Mouse (Mus musculus) forebrain, embryonic 15.5 days (tissue): Measurements from ENCODE around the gene Lef1. TPM values are rescaled to one million over a fixed set of nuclear protein-coding genes. Genes with fewer than 3 reads are reported as not detected.
A peak's percentile ranks its signal among the peaks of the same experiment; 100 is the strongest.

Source experiments
- ATAC-seq: fragments of 200-750 bp; cut with Nextera tagmentation; replicated peaks from 2 replicates; pipeline ENCODE4 v1.8.0; 2017; ENCODE audit warnings: mild to moderate bottlenecking, moderate TSS enrichment, moderate library complexity
- H3K27ac ChIP-seq: fragments of 300-500 bp; sonication (generic); replicated peaks from 2 replicates; pipeline ENCODE4 v1.5.1; 2015; ENCODE audit warnings: mild to moderate bottlenecking, inconsistent platforms
- H3K27me3 ChIP-seq: fragments of 300-500 bp; sonication (generic); 2 replicates; pipeline ENCODE4 v1.6.1; 2015; ENCODE audit warnings: inconsistent platforms
- H3K36me3 ChIP-seq: fragments of 300-500 bp; sonication (generic); 2 replicates; pipeline ENCODE4 v1.6.1; 2015; ENCODE audit warnings: mild to moderate bottlenecking, inconsistent platforms
- H3K4me1 ChIP-seq: fragments of 300-500 bp; sonication (generic); 2 replicates; pipeline ENCODE4 v1.6.1; 2015; ENCODE audit warnings: inconsistent platforms
- H3K4me2 ChIP-seq: fragments of 300-500 bp; sonication (generic); replicated peaks from 2 replicates; pipeline ENCODE4 v1.6.1; 2015; ENCODE audit warnings: mild to moderate bottlenecking, inconsistent platforms
- H3K4me3 ChIP-seq: fragments of 300-500 bp; sonication (generic); 2 replicates; pipeline ENCODE4 v1.5.1; 2015; ENCODE audit warnings: mild to moderate bottlenecking, inconsistent platforms
- H3K9ac ChIP-seq: fragments of 300-500 bp; sonication (generic); replicated peaks from 2 replicates; pipeline ENCODE4 v1.6.1; 2015; ENCODE audit warnings: mild to moderate bottlenecking, inconsistent platforms
- H3K9me3 ChIP-seq: fragments of 300-500 bp; sonication (generic); 2 replicates; pipeline ENCODE4 v1.6.1; 2016; ENCODE audit warnings: inconsistent platforms
- WGBS: fragments of 180-500 bp; shearing (Covaris S2); methylation state at CpG from one replicate; pipeline ENCODE4 v1.1.7; 2015; ENCODE audit warnings: mixed read lengths; 5-methylcytosine and 5-hydroxymethylcytosine counted together
- polyA plus RNA-seq: library from polyadenylated mRNA; unstranded; fragments of >200 nt; fragmentation: Nextera tagmentation; extraction: Ambion mirVana; gene quantifications from 2 replicates; pipeline ENCODE4 v1.2.1, GENCODE M21; 2015

Gene Lef1
- polyA plus RNA-seq, 1 experiment from 2014 or later: 14.3 TPM

GRCm38 (mm10) chr3:131109066-131109685, 1.1 kb upstream of the Lef1 start:
- WGBS: 3% methylated on average over 15 of the region's 15 CpGs
- Histone ChIP-seq H3K4me1 (peaks cover 71% of the 10 kb centered on the region), H3K4me2 (peak overlapping the region; percentile 91), H3K4me3 (peak overlapping the region; percentile 66), H3K36me3 (no peaks in the 10 kb centered on the region), H3K27ac (no peak overlapping the region), H3K9me3 (no peaks in the 10 kb centered on the region), H3K27me3 (peaks cover 34% of the 10 kb centered on the region), H3K9ac (no peak overlapping the region)
- no peak for ATAC-seq

- peak overlapping the region; percentile 56; the same call in 1 of the 2 replicates for H3K9ac ChIP-seq
- no peaks in the 10 kb centered on the region for H3K9me3 ChIP-seq
- H3K4me3 ChIP-seq: peak overlapping the region; percentile 66
- peaks cover 71% of the 10 kb centered on the region for H3K4me1 ChIP-seq
- no peaks in the 10 kb centered on the region for H3K36me3 ChIP-seq
- H3K27ac ChIP-seq: no peak overlapping the region
- WGBS: under 1% methylated on average over 13 of the region's 14 CpGs
- peak; percentile 17; the same call in 1 of the 2 replicates for ATAC-seq
- peaks cover 34% of the 10 kb centered on the region for H3K27me3 ChIP-seq
- H3K4me2 ChIP-seq: peak overlapping the region; percentile 91
These were observed 593 bp upstream of the Lef1 start for GRCm38 (mm10) chr3:131109686-131110070.

DNA sequence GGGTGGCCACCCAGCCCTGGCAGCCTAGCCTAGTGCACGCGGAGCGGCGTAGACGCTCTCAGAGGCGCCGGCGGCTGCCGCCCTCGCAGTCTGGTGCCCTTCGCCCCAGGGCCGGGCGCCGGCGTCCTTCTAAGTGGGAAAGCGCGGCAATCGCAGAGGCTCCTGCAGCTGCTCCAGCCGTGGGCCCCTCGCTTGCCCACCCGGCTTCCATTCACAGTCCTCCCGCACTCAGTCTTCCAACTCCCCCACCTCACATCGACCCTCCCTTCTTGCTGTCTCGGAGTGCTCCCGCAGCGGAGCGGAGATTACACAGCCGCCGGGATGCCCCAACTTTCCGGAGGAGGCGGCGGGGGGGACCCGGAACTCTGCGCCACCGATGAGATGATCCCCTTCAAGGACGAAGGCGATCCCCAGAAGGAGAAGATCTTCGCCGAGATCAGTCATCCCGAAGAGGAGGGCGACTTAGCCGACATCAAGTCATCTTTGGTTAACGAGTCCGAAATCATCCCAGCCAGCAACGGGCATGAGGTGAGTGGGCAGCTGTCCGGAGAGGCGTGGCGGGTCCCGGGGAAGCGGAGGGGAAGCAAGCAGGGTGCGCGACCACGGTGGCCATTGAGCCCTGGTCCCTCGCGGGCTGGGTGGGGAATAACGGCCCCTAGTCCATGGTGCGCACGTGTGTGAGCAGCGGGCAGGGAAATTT, 1.0 kb downstream of the Lef1 start:
- peak; percentile 44 for ATAC-seq
- under 1% methylated on average over 59 of the region's 59 CpGs for WGBS
- H3K4me2 ChIP-seq: peak overlapping the region; percentile 91
- peak overlapping the region; percentile 66 for H3K4me3 ChIP-seq
- H3K27me3 ChIP-seq: peaks cover 20% of the 10 kb centered on the region
- H3K27ac ChIP-seq: peak overlapping the region; percentile 75
- H3K36me3 ChIP-seq: no peaks in the 10 kb centered on the region
- peak overlapping the region; percentile 56 for H3K9ac ChIP-seq
- H3K9me3 ChIP-seq: no peaks in the 10 kb centered on the region
- H3K4me1 ChIP-seq: peaks cover 60% of the 10 kb centered on the region

DNA sequence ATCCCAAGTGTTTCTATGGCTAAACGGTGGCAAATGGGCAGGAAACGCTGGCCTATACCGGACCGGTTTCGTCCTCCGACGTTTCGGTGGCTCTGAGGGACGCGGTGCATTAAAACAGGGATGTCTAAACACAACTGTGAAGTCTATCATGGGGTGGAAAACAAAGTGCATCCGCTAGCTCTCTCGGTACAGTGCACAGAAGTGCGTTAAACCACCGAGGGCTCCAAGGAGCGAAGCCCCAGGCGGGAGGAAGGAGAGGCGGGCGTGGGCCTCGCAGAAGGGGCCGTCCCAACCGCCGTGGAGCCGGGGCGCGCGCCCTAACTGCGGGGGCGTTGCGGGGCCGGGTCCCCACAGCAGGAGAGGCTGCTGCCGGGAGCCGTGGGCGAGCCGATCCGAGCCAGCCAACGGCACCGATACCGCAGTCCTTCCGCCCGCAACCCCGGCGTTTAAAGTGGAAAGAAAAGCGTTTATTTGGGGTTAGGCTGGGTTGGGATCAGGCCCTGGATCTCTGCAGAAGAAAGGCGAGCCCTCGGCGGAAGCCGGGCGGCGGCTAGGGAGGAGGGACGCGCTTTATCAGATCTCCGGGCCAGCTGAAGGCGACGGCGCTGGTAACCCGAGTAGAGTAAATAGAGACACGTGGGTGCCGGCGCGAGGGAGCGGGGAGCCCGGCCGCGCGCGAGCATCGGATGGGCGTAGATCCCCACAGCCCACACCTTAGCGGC, 1.7 kb downstream of the Lef1 start:
- H3K4me3 ChIP-seq: peak overlapping the region; percentile 66
- no peaks in the 10 kb centered on the region for H3K9me3 ChIP-seq
- H3K27me3 ChIP-seq: 0 out of 2 replicates have a peak, but pooled peaks cover 15% of the 10 kb centered on the region
- H3K36me3 ChIP-seq: no peaks in the 10 kb centered on the region
- peaks cover 53% of the 10 kb centered on the region for H3K4me1 ChIP-seq
- peak overlapping the region; percentile 91 for H3K4me2 ChIP-seq
- ATAC-seq: peak; percentile 51
- H3K9ac ChIP-seq: peak overlapping the region; percentile 56
- WGBS: under 1% methylated on average over 69 of the region's 69 CpGs
- no peak overlapping the region for H3K27ac ChIP-seq

- no peak for ATAC-seq
- Histone ChIP-seq H3K27ac (no peak overlapping the region), H3K4me2 (peak overlapping the region; percentile 91), H3K9ac (peak overlapping the region; percentile 56), H3K4me3 (peak overlapping the region; percentile 66), H3K9me3 (no peaks in the 10 kb centered on the region), H3K36me3 (no peaks in the 10 kb centered on the region), H3K4me1 (peaks cover 48% of the 10 kb centered on the region), H3K27me3 (0 out of 2 replicates have a peak, but pooled peaks cover 11% of the 10 kb centered on the region)
- 0% methylated on average over 7 of the region's 7 CpGs for WGBS
These were observed 2.3 kb downstream of the Lef1 start for GRCm38 (mm10) chr3:131112573-131112955.

DNA sequence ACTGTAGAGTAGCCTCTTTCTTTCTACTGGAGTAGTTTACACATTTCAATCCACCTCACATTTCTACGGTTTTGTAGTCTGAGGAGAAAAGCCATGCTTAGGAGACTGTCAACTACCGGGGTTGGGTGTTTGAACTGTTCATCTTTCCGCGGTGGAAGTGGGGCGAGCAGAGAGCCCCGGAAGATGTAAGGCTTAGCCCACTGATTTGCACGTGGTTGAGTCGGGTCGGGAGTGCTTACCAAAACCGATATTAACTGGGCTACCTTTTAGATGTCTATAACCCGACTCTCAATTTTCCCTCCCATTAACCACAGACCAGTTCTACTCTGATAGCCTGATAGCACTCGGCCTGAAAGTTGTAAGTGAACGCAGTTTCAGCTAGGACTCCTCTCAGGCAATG, 2.8 kb downstream of the Lef1 start:
- peak overlapping the region; percentile 91 for H3K4me2 ChIP-seq
- H3K4me3 ChIP-seq: peak overlapping the region; percentile 66
- no peaks in the 10 kb centered on the region for H3K9me3 ChIP-seq
- H3K27me3 ChIP-seq: 0 out of 2 replicates have a peak, but pooled peaks cover 10% of the 10 kb centered on the region
- H3K27ac ChIP-seq: no peak overlapping the region
- H3K36me3 ChIP-seq: no peaks in the 10 kb centered on the region
- H3K9ac ChIP-seq: peak overlapping the region; percentile 56; the same call in 1 of the 2 replicates
- 7% methylated on average over 13 of the region's 13 CpGs for WGBS
- H3K4me1 ChIP-seq: peaks cover 43% of the 10 kb centered on the region
- no peak for ATAC-seq

GRCm38 (mm10) chr3:131116116-131116515, 5.8 kb downstream of the Lef1 start:
- no peak overlapping the region for H3K27ac ChIP-seq
- H3K9me3 ChIP-seq: no peaks in the 10 kb centered on the region
- no peak overlapping the region for H3K9ac ChIP-seq
- peaks cover 19% of the 10 kb centered on the region for H3K4me1 ChIP-seq
- 0 out of 2 replicates have a peak, but pooled peaks cover 3% of the 10 kb centered on the region for H3K27me3 ChIP-seq
- no peaks in the 10 kb centered on the region for H3K36me3 ChIP-seq
- H3K4me3 ChIP-seq: no peak overlapping the region
- 87% methylated on average over 13 of the region's 13 CpGs for WGBS
- no peak for ATAC-seq
- no peak overlapping the region for H3K4me2 ChIP-seq

DNA sequence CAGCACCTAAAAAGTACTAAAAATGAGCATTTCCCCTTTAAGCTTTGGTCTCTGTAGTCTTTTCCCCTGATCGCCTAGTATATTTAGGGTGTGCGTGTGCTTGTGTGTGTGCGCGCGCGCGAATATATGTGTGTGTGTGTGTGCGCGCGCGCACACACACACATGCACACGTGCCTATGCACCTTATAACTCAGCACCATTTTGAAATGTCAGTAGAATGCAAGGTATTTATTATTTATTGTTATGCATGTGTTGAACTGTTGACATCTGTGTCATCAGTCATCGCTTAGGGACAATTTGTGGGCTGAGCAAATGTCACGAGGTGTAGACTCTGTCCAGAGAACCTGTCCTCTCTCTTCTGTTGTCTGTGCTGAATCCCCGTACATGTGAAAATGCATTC, 7.1 kb downstream of the Lef1 start:
- Histone ChIP-seq H3K27ac (no peak overlapping the region), H3K36me3 (no peaks in the 10 kb centered on the region), H3K4me2 (no peak overlapping the region), H3K4me1 (peaks cover 7% of the 10 kb centered on the region), H3K9ac (no peak overlapping the region), H3K9me3 (no peaks in the 10 kb centered on the region), H3K27me3 (0 out of 2 replicates have a peak, but pooled peaks cover 3% of the 10 kb centered on the region), H3K4me3 (no peak overlapping the region)
- 95% methylated on average over 15 of the region's 15 CpGs for WGBS
- no peak for ATAC-seq

GRCm38 (mm10) chr3:131117883-131118282, 7.6 kb downstream of the Lef1 start:
- Histone ChIP-seq H3K9ac (no peak overlapping the region), H3K4me3 (no peak overlapping the region), H3K27ac (no peak overlapping the region), H3K36me3 (no peaks in the 10 kb centered on the region), H3K9me3 (no peaks in the 10 kb centered on the region), H3K4me2 (no peak overlapping the region), H3K4me1 (0 out of 2 replicates have a peak, but pooled peaks cover 2% of the 10 kb centered on the region), H3K27me3 (0 out of 2 replicates have a peak, but pooled peaks cover 3% of the 10 kb centered on the region)
- ATAC-seq: no peak
- WGBS: 70% methylated on average over 3 of the region's 3 CpGs

DNA sequence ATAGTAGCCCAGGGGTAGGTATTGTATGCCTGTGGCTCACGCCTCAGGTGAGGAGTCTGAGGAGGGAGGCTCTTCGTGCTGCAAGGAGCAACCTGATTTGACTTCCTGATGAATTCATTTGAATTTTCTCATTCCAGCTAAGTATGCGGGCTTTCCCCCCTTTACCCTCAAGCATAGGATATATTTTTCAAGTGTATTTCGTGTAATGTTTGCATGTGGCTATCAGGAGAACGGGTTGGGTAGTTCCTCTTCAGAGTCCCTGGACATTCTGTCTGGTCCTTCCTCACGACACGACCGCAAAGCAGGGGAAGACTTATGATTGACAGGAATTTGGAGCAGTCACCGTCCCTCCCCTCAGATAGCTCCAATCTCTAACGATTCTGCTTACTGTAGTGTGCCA, 9.2 kb downstream of the Lef1 start:
- Histone ChIP-seq H3K4me1 (no peaks in the 10 kb centered on the region), H3K4me2 (no peak overlapping the region), H3K9ac (no peak overlapping the region), H3K27me3 (no peaks in the 10 kb centered on the region), H3K36me3 (no peaks in the 10 kb centered on the region), H3K9me3 (no peaks in the 10 kb centered on the region), H3K4me3 (no peak overlapping the region), H3K27ac (no peak overlapping the region)
- ATAC-seq: no peak
- WGBS: 81% methylated on average over 10 of the region's 10 CpGs

GRCm38 (mm10) chr3:131123501-131123900, 13.2 kb downstream of the Lef1 start:
- WGBS: 95% methylated on average over 6 of the region's 6 CpGs
- Histone ChIP-seq H3K4me3 (no peak overlapping the region), H3K27ac (no peak overlapping the region), H3K9me3 (no peaks in the 10 kb centered on the region), H3K36me3 (no peaks in the 10 kb centered on the region), H3K9ac (no peak overlapping the region), H3K4me2 (no peak overlapping the region), H3K4me1 (no peaks in the 10 kb centered on the region), H3K27me3 (no peaks in the 10 kb centered on the region)
- ATAC-seq: no peak

DNA sequence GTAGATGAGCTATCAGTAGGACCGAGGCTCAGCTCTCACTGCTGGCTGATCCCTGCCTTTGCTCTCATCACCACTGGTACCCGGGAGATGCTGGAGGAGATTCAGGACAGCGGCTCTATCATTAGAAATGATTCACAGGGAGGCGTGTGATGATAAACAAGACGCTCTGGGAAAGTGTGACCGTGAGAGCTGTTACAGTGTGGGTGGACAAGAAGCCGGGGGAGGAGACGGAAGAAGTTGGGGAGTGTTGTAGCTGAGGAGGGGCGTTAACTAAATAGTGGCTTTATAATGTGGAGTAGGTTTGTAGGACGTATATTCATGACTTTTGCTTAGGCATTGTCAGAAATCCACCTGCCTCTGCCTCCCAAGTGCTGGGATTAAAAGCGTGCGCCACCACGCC, 15.6 kb downstream of the Lef1 start:
- no peaks in the 10 kb centered on the region for H3K4me1 ChIP-seq
- WGBS: 96% methylated on average over 13 of the region's 13 CpGs
- no peak overlapping the region for H3K9ac ChIP-seq
- no peak overlapping the region for H3K27ac ChIP-seq
- H3K4me3 ChIP-seq: no peak overlapping the region
- H3K9me3 ChIP-seq: no peaks in the 10 kb centered on the region
- no peaks in the 10 kb centered on the region for H3K36me3 ChIP-seq
- H3K27me3 ChIP-seq: no peaks in the 10 kb centered on the region
- no peak for ATAC-seq
- no peak overlapping the region for H3K4me2 ChIP-seq
